Mouse (Mus musculus) lung, postnatal 14 days (tissue): ENCODE data around the gene Mrpl23.

Source experiments
- DNase-seq: peaks from one replicate; pipeline ENCODE4 v3.0.0; 2021

Gene Mrpl23

GRCm38 (mm10) chr7:142553417-142554335, 21.2 kb downstream of the Mrpl23 start:
- DNase-seq: no peak

DNA sequence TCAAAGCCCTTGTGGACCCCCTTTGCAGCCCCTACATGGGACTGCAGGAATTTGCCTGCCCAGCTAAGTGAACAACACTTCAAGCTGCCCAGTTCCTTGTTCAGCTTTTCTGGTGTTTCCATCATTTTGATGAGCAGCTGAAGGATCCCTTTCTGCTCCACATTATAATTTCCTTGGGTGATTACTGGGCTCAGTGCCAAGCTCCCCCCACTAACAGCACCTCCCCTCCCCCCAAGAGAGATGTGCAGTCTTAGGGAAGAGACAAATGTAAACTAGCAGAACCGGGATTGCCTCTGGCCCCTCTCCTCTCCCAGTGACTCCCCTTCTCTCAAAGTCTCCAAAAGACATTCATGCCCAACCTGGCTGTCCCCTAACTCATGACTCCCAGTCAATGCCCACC, 22.1 kb downstream of the Mrpl23 start:
- DNase-seq: no peak

DNA sequence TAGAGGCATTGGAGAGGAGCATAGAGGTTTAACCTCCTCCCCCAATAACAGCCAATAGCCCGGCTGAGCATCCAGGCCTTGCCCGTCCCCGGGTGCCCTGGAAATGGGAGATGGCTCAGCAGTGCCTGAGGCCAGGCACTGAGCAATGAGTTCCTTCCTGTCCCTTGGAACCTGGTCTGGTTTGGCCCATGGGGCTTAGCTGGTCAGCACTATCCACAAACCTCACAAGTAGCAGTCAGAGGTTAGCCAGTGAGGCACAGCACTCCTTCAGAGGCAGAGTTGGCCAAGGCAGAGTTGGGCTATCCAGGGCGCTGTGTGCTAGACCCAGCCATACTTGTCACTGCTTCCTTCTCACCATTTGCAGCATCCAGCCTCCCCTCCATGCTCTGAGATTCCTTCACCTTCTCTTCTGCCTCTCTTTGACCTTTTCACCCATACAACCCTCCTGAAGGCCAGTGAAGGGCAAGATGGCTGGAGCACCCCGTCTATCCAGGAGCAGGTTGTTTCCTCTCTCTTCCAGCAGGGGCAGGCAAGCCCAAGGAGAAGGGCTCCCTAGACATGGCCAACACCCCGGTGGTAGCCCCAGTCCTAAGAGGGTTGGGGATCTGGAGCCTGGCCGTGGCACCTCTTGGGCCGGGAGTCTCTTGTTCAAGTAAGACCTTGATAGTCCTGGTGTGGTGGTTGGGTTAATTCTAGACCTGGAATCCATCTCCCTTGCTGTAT, 23.0 kb downstream of the Mrpl23 start:
- no peak for DNase-seq

DNA sequence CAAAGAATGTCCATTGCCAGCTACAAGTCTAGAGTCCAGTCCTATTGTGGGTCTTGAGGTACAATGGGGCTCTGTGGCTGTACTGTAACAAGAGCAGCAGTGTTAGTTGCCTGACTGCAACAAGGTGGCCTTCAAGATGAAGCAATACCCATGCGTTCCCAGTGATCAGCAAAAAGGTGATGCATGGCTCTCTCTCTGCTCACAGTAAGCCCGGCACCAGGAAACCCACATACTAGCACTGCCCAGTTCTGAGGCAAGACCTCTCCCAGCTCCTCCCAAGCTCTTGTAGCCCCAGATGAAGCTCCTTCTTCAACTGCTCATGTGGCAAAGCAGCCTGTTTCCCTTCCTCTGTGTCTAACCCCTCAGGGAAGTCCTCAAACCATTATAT, 23.6 kb downstream of the Mrpl23 start:
- no peak for DNase-seq

- no peak for DNase-seq
Observed at GRCm38 (mm10) chr7:142557696-142558095, 25.2 kb downstream of the Mrpl23 start.

DNA sequence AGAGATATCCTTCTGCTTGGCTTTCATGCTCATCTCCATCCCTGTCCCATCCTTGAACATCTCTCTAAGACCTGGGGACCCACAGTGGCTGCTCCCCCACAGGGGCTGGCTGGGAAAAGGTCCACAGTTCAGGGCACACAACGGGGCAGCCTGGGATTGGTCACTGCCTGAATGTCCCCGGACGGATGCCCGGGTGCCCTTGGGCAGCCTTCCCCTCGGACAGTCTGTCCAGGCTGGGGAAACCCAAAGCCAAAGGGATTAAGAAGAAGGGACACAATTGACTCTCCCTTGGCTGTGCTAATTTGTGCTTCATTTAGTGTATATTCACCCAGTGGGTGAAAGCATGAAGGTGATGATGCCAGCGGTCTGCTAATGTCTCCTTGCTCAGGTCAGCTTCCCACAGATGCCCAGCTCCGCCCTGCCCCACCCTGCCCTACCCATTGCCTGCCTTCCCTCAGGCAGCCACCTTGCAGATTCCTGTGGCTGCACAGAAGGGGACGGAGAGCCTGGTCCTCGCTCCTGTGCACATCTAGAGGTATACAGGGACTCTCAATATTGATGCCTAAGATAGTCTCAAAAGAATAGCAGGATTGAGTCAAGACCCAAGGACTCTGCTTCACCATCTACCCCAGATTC, 26.1 kb downstream of the Mrpl23 start:
- no peak for DNase-seq

GRCm38 (mm10) chr7:142559651-142560175, 27.2 kb downstream of the Mrpl23 start:
- no peak for DNase-seq

DNA sequence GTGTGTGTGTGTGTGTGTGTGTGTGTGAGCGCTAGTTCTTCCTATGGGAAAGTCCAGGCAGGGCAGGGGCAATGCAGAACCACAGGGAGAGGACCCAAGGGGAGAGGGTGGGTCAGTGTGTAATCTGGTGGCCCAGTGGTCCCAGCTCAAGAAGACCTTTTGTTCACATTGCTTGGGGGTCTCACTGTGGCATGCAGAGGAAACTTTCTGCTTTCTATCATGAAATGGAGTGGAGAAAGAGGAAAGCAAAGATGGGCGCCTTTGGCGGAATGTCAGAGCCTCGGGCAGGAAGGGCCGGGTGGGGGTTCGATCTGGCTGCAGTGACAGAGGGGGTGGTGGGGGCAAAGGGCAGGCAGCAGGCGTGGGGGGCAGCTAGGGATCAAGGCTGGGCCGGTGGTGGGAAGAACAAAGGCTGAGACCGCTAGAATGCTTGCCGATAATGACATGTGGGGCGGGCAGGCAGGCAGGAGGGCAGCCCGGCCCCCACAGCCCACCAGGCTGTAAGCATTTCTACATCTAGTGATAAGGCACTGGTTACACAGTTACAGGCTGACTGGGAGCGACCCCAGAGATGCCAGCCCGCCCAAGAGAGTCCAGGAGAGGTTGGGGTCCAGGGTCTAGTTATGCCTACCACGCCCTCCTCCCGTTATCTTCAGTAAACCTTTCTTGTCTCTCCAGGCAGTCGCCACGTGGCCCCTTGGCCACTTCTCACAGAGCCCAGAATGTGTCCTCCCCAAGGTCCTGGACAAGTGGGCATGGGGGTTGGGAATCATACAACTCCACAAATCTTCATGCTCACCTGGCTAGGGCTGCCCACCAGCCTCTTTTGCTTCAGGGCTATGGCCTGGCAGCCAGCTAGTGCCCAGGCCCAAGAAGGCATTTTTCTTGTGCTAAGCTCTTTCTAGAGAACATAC, 28.7 kb downstream of the Mrpl23 start:
- no peak for DNase-seq

DNA sequence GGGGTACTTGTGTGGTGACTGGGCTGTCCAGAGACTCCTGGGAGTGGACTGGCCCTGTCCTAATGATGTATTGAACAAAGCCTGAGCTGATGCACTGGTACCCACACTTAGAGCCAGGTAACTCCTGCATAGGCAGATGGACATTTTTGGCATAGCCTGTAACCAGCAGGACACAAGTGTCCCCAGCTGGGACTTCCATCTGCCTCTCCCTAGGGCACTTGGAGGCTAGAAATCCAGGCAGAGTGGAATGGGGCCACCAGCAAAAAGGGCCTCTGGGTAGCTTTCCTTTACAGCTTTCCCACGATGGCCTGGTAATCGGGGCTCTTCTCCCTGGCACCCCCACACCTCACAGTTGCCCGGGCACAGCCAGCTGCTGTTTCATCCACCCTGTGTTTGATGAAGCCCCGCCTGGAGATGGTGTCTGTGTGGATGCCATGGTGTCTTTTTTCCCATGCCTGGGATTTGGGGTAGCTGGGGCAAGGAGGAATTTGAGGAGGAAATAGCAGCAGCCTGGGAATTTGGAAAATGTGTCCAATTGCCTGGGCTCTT, 29.4 kb downstream of the Mrpl23 start:
- DNase-seq: no peak

DNA sequence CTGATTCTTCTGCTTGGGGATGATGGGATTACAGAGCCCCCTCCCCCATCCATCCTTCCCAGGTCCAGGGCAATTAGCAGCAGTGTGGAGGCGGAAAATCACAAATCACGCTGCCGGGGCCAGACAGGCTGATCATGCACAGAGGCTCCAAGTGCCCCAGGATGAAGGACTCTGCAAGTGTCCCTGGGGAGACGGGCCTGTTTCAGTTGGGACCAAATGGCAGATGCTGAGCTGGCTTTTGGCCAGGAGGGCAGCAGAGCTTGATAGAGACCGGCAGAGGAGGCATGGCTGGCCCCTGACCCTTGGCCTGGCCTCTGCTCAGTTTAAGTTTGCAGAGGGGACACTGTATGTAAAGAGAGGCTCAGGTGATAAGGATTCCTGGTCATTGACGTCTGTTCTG, 30.7 kb downstream of the Mrpl23 start:
- peak; percentile 26 for DNase-seq

DNA sequence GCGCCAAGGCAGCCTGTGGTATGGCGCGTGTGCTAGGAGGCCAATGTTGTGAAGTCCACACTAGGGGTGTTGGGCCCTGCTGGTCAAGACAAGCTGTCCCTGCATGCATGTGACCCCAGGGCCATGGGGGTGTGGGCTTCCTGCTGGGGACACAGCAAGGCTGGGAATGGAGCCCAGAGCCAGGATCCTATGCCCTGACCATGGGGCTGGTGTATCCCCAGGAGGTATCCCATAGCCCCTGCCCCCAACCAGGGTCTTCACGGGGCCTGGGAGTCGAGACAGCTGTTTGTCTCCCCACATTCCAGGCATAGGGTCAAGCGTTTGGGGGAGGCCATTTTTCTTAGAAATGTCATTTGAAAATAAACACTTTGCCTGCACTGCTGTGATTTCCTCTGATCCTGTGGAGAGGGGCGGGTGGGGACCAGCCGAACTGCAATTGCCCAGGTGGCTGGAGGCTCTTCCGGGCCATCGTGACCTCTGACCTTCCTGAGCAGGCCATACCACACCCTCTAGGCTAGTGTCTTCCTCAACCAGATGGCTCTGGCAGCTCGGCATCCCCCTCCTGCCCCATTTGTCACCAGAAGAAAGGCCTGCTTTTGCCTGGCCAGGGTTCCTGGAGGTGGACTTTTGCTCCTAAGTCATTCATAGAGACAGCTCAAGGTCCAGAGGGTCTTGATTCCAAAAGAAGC, 32.6 kb downstream of the Mrpl23 start:
- no peak for DNase-seq

GRCm38 (mm10) chr7:142566512-142566911, 34.0 kb downstream of the Mrpl23 start:
- DNase-seq: no peak

GRCm38 (mm10) chr7:142568985-142569384, 36.5 kb downstream of the Mrpl23 start:
- DNase-seq: no peak

- no peak for DNase-seq
Observed at GRCm38 (mm10) chr7:142570565-142570964, 38.1 kb downstream of the Mrpl23 start.

GRCm38 (mm10) chr7:142571458-142572220, 39.2 kb downstream of the Mrpl23 start:
- no peak for DNase-seq

DNA sequence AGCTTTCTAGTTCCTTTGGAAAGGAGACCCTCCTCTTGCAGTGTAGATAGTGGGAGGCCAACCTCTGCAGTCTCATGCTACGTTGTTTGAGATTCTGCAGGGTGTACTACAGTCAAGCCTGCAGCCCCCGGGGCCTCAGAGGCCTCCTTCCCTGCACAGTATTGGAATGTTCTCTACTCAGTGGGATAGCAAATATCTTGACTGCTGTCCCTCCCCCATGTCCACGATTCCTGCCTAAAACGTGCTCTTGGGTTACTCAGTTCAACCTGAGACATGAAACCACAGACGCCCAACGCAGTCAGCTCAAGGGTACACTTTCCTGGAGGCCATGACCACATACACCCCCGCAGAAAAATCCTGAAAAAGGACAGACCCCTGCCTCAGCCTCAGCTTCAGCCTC, 39.9 kb downstream of the Mrpl23 start:
- DNase-seq: no peak

- no peak for DNase-seq
Observed at GRCm38 (mm10) chr7:142572992-142573391, 40.5 kb downstream of the Mrpl23 start.

- DNase-seq: no peak
Observed at GRCm38 (mm10) chr7:142574155-142574660, 41.7 kb downstream of the Mrpl23 start.

DNA sequence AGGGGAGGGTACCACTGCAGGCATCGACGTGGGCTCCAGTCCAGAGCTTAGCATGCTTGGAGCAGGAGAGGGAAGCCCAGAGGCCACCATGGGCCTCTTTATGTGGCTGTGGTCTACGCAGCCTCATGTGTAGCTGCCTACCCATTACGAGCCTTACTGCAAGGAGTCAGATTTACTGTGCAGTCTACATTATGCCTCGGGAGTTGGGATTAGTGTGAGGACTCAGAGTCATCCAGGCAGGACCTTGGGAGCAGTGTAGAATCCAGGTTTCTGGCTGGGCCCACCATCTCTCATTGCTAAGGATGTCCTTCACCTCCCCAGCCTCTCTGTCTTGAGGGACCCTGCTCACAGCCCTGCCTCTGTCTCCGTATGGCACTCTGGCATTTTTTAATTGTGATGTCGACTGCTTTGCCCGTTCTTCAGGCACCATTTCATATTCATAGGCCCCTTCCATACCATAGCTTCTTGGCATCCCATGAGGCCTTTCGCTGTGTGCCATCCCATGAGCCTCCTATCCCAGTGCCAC, 42.4 kb downstream of the Mrpl23 start:
- DNase-seq: no peak

DNA sequence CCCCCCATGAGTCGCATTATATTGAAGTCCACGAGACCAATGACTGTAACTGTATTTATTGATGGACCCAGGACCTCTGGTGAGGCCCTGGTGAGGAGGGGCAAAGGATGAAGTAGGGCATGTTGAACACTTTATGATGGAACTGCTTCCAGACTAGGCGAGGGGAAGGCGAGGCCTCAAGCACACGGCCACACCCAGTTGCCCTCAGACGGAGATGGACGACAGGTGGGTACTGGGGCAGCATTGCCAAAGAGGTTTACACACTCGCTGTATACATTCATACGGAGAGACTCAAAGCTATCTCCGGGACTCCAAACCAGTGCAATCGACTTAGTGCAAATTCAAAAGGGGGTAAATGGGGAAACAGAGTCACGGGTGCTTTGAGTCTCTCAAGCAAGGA, 43.0 kb downstream of the Mrpl23 start:
- no peak for DNase-seq
